Mouse (Mus musculus): ENCODE results near the gene Bahd1. TPM values are rescaled to one million over a fixed set of nuclear protein-coding genes. Genes with fewer than 3 reads are reported as not detected.

Bahd1 gene
- polyA plus RNA-seq, 1 experiment = 12.8 TPM

DNA sequence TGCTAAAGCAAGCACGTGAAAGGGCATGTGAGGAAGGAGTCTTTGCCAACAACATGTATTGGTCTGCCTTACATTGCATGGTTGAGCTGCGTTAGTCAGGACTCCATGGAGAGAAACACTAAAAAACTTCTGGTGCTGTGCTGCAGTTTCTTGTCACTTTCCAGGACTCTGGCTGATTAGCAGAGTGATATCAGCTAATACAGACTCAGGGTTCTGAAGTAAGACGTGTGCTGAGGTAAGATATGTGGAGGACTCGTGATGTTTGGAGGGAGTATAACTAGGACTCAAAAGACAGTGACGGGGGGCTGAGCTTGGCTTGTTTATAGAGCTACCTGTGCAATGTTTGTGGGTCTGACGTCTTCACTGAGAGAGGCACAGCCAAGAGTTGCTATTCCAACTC, 43.1 kb downstream of the Bahd1 start:
- H3K27me3 ChIP-seq (ENCODE audit: control insufficient read depth, insufficient read depth, low read length) = no peaks in the 10 kb centered on the region
- no peak overlapping the region for H3K27ac ChIP-seq (ENCODE audit: control insufficient read depth, insufficient read depth, low read depth, low read length)
- no peak for TF ChIP-seq CTCF (IDR thresholded peaks at IDR 0.05; ENCODE audit: control insufficient read depth, insufficient read depth, insufficient replicate concordance, low read depth, low read length)
- TF ChIP-seq POLR2A (IDR thresholded peaks at IDR 0.05; ENCODE audit: control insufficient read depth, low read depth, low read length) = no peak
- no peaks in the 10 kb centered on the region for H3K36me3 ChIP-seq (ENCODE audit: control insufficient read depth, insufficient read depth, low read length)
- no peaks in the 10 kb centered on the region for H3K4me1 ChIP-seq (ENCODE audit: control insufficient read depth, insufficient read depth, low read length)
- no peak overlapping the region for H3K4me3 ChIP-seq (ENCODE audit: control insufficient read depth, low read depth, low read length)

DNA sequence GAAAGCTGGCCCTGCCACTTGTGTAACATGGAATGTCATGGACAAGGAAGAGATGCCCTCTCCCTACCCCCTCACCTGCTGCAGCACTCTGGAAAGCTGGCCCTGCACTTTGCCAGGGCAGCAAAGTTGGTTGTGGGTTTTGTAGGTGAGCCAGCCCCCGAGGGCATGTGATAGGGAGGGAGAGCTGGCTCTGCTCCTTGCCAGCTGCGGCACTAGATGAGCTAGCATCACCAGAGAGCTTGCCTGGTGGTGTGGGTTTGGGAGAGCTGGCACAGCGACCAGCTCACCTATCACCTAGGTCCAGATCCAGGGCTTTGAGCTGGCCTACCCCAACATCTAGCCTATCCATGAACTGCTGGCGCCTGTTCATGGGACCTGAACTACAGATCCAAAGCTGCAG, 48.6 kb downstream of the Bahd1 start:
- TF ChIP-seq CTCF (IDR thresholded peaks at IDR 0.05; ENCODE audit: control insufficient read depth, insufficient read depth, insufficient replicate concordance, low read depth, low read length) (no peak), POLR2A (IDR thresholded peaks at IDR 0.05; ENCODE audit: control insufficient read depth, low read depth, low read length) (no peak)
- H3K4me3 ChIP-seq (ENCODE audit: control insufficient read depth, low read depth, low read length) = no peak overlapping the region
- no peaks in the 10 kb centered on the region for H3K27me3 ChIP-seq (ENCODE audit: control insufficient read depth, insufficient read depth, low read length)

DNA sequence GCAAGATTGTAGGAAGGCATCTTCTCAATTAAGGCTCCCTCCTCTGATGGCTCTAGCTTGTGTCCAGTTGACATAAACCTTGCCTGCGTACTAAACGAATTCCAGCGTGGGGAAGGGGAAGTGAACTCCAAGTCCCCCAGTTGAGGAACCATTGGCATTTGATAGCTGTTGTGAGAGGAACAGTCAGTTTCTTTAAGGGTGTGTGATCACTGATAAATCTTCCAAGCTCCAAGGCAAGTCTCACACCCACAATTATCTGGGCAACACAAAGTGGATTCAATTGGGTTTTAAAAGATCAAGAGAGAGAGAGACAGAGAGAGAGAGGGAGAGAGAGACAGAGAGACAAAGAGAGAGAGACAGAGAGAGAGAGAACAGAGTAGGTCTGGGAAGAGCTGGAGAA, 49.5 kb downstream of the Bahd1 start:
- TF ChIP-seq POLR2A (IDR thresholded peaks at IDR 0.05; ENCODE audit: control insufficient read depth, low read depth, low read length) = no peak
- TF ChIP-seq CTCF (IDR thresholded peaks at IDR 0.05; ENCODE audit: control insufficient read depth, insufficient read depth, insufficient replicate concordance, low read depth, low read length) = no peak
- Histone ChIP-seq H3K27me3 (ENCODE audit: control insufficient read depth, insufficient read depth, low read length) (no peaks in the 10 kb centered on the region), H3K4me1 (ENCODE audit: control insufficient read depth, insufficient read depth, low read length) (no peaks in the 10 kb centered on the region), H3K27ac (ENCODE audit: control insufficient read depth, insufficient read depth, low read depth, low read length) (no peak overlapping the region), H3K36me3 (ENCODE audit: control insufficient read depth, insufficient read depth, low read length) (no peaks in the 10 kb centered on the region), H3K4me3 (ENCODE audit: control insufficient read depth, low read depth, low read length) (no peak overlapping the region)

More for the DNA sequence above, 48.6 kb downstream of the Bahd1 start:
- H3K36me3 ChIP-seq (ENCODE audit: control insufficient read depth, insufficient read depth, low read length) = no peaks in the 10 kb centered on the region
- no peaks in the 10 kb centered on the region for H3K4me1 ChIP-seq (ENCODE audit: control insufficient read depth, insufficient read depth, low read length)
- no peak overlapping the region for H3K27ac ChIP-seq (ENCODE audit: control insufficient read depth, insufficient read depth, low read depth, low read length)

DNA sequence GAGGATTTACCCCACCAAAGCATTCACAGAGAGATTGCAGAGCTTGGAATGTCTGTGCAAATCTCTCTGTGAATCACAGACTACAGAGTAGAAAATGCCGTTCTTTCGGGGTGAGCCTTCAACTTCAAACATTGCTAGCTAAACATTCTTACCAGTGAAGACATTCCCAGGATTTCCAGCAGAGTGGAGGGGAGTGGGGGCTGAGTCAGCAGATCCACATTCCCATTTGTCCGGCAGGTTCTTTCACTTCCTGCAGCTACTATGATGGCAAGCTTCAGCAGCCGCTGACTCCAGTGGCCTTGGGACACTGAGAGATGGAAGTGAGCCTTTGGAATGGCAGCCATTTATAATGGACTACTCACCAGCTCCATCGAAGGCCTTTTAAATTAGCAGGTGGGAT, 56.3 kb downstream of the Bahd1 start:
- Histone ChIP-seq H3K36me3 (ENCODE audit: control insufficient read depth, insufficient read depth, low read length) (no peaks in the 10 kb centered on the region), H3K4me1 (ENCODE audit: control insufficient read depth, insufficient read depth, low read length) (no peaks in the 10 kb centered on the region), H3K27me3 (ENCODE audit: control insufficient read depth, insufficient read depth, low read length) (no peaks in the 10 kb centered on the region), H3K27ac (ENCODE audit: control insufficient read depth, insufficient read depth, low read depth, low read length) (no peak overlapping the region), H3K4me3 (ENCODE audit: control insufficient read depth, low read depth, low read length) (no peak overlapping the region)
- TF ChIP-seq CTCF (IDR thresholded peaks at IDR 0.05; ENCODE audit: control insufficient read depth, insufficient read depth, insufficient replicate concordance, low read depth, low read length) = no peak
- TF ChIP-seq POLR2A (IDR thresholded peaks at IDR 0.05; ENCODE audit: control insufficient read depth, low read depth, low read length) = no peak

DNA sequence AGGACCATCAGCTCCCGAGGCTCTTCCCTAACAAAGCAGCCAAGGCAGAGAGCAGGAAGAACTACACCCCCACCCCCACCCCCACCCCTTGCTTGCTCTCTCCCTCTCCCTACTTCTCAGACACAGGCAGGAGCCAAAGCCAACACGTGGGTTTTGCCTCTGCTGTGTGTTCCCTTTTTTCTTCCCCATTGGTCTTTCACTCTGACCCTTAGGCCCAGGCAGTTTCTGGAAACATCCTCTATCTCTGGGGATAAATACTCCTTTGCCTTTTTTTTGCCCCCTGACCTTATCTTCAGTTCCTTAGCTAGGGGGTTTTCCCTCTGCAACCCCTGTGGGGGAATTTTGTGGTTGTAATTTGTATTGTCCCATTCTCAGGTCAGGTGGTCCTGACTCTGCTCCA, 59.5 kb downstream of the Bahd1 start:
- H3K4me3 ChIP-seq (ENCODE audit: control insufficient read depth, low read depth, low read length) = no peak overlapping the region
- no peaks in the 10 kb centered on the region for H3K36me3 ChIP-seq (ENCODE audit: control insufficient read depth, insufficient read depth, low read length)
- H3K27ac ChIP-seq (ENCODE audit: control insufficient read depth, insufficient read depth, low read depth, low read length) = no peak overlapping the region
- H3K4me1 ChIP-seq (ENCODE audit: control insufficient read depth, insufficient read depth, low read length) = no peaks in the 10 kb centered on the region
- TF ChIP-seq CTCF (IDR thresholded peaks at IDR 0.05; ENCODE audit: control insufficient read depth, insufficient read depth, insufficient replicate concordance, low read depth, low read length) (no peak), POLR2A (IDR thresholded peaks at IDR 0.05; ENCODE audit: control insufficient read depth, low read depth, low read length) (no peak)
- H3K27me3 ChIP-seq (ENCODE audit: control insufficient read depth, insufficient read depth, low read length) = no peaks in the 10 kb centered on the region

DNA sequence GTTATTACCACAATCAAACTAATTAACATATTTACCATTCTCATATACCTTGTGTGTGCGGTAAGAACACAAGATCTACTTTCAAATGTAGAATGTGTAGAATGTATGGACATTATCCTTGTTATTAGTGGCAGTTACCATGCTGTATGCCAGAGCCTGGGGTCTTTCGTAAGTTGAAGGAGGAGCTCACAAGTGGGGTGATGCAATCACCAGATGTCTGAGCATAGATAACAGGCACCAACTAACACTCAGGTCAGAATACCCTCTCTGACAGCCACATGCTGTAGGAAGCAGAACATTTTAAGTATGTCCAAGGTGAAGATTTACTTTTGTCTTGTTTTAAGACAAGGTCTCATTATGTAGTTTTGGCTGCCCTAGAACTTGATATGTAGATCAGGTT, 60.2 kb downstream of the Bahd1 start:
- TF ChIP-seq POLR2A (IDR thresholded peaks at IDR 0.05; ENCODE audit: control insufficient read depth, low read depth, low read length) = no peak
- no peak for TF ChIP-seq CTCF (IDR thresholded peaks at IDR 0.05; ENCODE audit: control insufficient read depth, insufficient read depth, insufficient replicate concordance, low read depth, low read length)
- Histone ChIP-seq H3K27me3 (ENCODE audit: control insufficient read depth, insufficient read depth, low read length) (no peaks in the 10 kb centered on the region), H3K4me3 (ENCODE audit: control insufficient read depth, low read depth, low read length) (no peak overlapping the region), H3K27ac (ENCODE audit: control insufficient read depth, insufficient read depth, low read depth, low read length) (no peak overlapping the region), H3K36me3 (ENCODE audit: control insufficient read depth, insufficient read depth, low read length) (no peaks in the 10 kb centered on the region), H3K4me1 (ENCODE audit: control insufficient read depth, insufficient read depth, low read length) (no peaks in the 10 kb centered on the region)

DNA sequence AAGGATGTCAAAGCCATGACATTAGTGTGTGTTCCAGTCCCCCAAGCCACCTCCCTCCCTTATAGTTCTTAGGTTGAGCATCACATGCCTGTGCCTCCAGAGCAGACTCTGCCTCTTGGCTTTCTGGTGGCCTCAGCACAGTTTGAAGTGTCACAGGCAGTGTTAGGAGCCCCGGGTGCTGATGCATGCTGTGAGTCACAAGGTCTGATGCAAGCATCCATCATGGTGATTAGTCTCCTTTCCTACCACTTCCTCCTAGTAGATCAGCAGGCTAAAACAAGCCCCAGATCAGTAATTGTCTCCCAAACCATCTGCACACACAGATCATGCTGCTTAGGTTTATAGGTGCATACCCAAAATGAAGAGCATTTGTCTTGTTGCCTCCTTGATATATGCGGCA, 61.4 kb downstream of the Bahd1 start:
- no peak for TF ChIP-seq POLR2A (IDR thresholded peaks at IDR 0.05; ENCODE audit: control insufficient read depth, low read depth, low read length)
- no peak for TF ChIP-seq CTCF (IDR thresholded peaks at IDR 0.05; ENCODE audit: control insufficient read depth, insufficient read depth, insufficient replicate concordance, low read depth, low read length)
- Histone ChIP-seq H3K36me3 (ENCODE audit: control insufficient read depth, insufficient read depth, low read length) (no peaks in the 10 kb centered on the region), H3K27me3 (ENCODE audit: control insufficient read depth, insufficient read depth, low read length) (no peaks in the 10 kb centered on the region), H3K4me1 (ENCODE audit: control insufficient read depth, insufficient read depth, low read length) (no peaks in the 10 kb centered on the region), H3K27ac (ENCODE audit: control insufficient read depth, insufficient read depth, low read depth, low read length) (no peak overlapping the region), H3K4me3 (ENCODE audit: control insufficient read depth, low read depth, low read length) (no peak overlapping the region)
